Mouse (Mus musculus): ENCODE measurements around the gene Ubxn7. TPM values are rescaled to one million over a fixed set of nuclear protein-coding genes. Genes with fewer than 3 reads are reported as not detected.
A peak's percentile ranks its signal among the peaks of the same experiment; 100 is the strongest.

Ubxn7 gene
- total and polyA plus RNA-seq, 2 experiments from 2014 or later, result 12.1 to 27.1 TPM

DNA sequence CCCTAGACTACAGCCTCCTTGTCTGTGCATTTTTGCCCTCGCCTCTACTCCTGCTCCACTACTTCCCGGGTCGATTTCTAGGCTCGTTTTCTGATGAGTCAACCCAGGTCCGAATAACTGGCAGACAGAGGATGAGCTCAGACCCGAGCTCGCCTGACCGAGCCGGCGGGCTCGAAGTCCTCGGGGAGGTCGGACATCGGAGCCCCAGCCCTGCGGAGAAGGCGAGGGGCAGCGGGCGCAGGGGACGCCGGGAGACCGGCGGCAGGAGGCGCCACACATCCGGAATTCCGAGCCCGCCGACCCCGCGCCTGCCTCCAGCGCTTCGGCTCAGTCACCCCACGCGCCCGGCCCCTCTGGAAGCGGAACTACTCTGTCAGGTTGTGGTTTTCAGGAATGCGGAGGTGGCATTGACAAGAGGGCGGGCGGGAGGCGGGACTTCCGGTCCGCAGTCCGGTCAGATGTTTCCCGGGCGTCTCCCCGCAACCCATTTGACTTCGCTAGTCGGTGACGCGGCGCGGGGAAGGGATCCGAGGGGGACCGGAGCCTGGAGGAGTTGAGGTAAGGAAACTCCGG lies 98.5 kb downstream of the Ubxn7 start, which contains the start of gene Pcyt1a:
Pcyt1a (plus strand) TSS at position 448 of the 573 bp plus-strand sequence.
- 1% methylated on average over 54 of the region's 54 CpGs for WGBS
- Histone ChIP-seq H3K27me3 (ENCODE audit: insufficient read depth, low read length) (no peaks in the 10 kb centered on the region), H3K27ac (peak within 1 kb of the TSS; percentile 90)

DNA sequence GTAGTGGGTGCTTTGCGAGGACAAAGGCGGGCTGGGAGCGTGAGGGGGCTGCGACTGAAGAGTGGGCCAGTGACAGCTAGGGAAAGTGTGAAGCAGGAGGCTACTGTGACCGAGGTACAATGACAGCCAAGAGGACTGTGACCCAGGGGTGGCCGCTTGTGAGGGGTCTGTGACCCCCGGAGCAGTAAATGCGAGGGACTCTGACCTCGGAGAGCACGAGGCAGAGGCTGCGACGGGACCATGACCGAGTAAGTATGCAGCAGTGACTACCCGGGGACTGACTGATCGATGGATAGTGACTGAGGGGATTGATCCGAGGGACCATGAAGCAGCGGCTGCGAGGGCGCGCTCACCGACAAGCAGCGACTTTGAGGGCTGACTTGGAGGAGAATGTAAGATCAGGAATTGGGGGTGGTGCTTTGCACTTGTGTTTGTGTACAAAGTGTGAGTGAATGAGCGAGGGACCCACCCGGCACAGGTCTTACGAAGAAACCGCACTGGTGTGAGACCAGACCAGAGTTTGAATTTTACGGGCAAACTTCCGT lies 99.1 kb downstream of the Ubxn7 start:
- DNase-seq (ENCODE audit: low spot score) (peak; percentile 21), ATAC-seq (no peak; the same call in 1 of the 2 replicates)
- Histone ChIP-seq H3K4me2 (ENCODE audit: low read depth, low read length) (peak overlapping the region; percentile 67), H3K9me3 (ENCODE audit: low read length) (no peaks in the 10 kb centered on the region), H3K27me3 (ENCODE audit: insufficient read depth, low read length) (no peaks in the 10 kb centered on the region), H3K4me3 (ENCODE audit: low read length) (peak overlapping the region; percentile 46), H3K9ac (replicated peaks; ENCODE audit: low read length) (peak overlapping the region; percentile 57), H3K36me3 (ENCODE audit: insufficient read depth, low read length) (no peaks in the 10 kb centered on the region), H3K4me1 (ENCODE audit: insufficient read depth, low read length) (peaks cover 9% of the 10 kb centered on the region), H3K27ac (peak overlapping the region; percentile 90)
- no peak for TF ChIP-seq CTCF (IDR thresholded peaks at IDR 0.05; ENCODE audit: low read depth)
- 1% methylated on average over 28 of the region's 28 CpGs for WGBS

More for the DNA sequence above, 98.5 kb downstream of the Ubxn7 start, which contains the start of gene Pcyt1a:
- peak within 1 kb of the TSS; percentile 67 for H3K4me2 ChIP-seq (ENCODE audit: low read depth, low read length)
- no peak; the same call in 1 of the 2 replicates for TF ChIP-seq CTCF (IDR thresholded peaks at IDR 0.05; ENCODE audit: low read depth)
- peak within 1 kb of the TSS; percentile 46 for H3K4me3 ChIP-seq (ENCODE audit: low read length)
- ATAC-seq (peak; percentile 99), DNase-seq (ENCODE audit: low spot score) (peak; percentile 96)
- H3K9ac ChIP-seq (replicated peaks; ENCODE audit: low read length), result peak within 1 kb of the TSS; percentile 57
- no peaks in the 10 kb centered on the region for H3K36me3 ChIP-seq (ENCODE audit: insufficient read depth, low read length)
- peaks cover 9% of the 10 kb centered on the region for H3K4me1 ChIP-seq (ENCODE audit: insufficient read depth, low read length)
- H3K9me3 ChIP-seq (ENCODE audit: low read length), result no peaks in the 10 kb centered on the region

DNA sequence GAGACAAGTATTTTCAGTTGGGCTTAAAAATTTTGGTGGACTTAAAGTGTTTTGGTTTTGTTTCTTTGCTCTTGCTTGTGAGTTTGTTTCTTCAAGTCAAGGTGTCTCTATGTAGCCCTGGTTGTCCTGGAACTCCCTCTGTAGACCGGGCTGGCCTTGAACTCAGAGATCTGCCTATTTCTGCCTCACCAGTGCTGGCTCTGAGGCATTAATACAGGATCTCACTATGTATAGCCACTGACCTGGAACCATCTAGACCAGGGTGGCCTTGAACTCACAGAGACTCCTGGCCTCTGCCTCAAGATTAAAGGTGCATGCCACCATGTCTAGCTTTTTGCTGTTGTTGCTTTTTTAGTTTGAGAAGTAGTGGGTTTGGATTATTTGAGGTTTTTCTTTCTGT lies 99.9 kb downstream of the Ubxn7 start:
- no peak for TF ChIP-seq CTCF (IDR thresholded peaks at IDR 0.05; ENCODE audit: low read depth)
- Histone ChIP-seq H3K9ac (replicated peaks; ENCODE audit: low read length) (0 out of 2 replicates have a peak overlapping the region, but pooled peaks have one; percentile 57), H3K27ac (no peak overlapping the region), H3K4me3 (ENCODE audit: low read length) (peak overlapping the region; percentile 46), H3K4me2 (ENCODE audit: low read depth, low read length) (peak overlapping the region; percentile 67), H3K36me3 (ENCODE audit: insufficient read depth, low read length) (no peaks in the 10 kb centered on the region), H3K27me3 (ENCODE audit: insufficient read depth, low read length) (no peaks in the 10 kb centered on the region), H3K4me1 (ENCODE audit: insufficient read depth, low read length) (peaks cover 9% of the 10 kb centered on the region), H3K9me3 (ENCODE audit: low read length) (no peaks in the 10 kb centered on the region)
- 81% methylated on average over 1 of the region's 1 CpGs for WGBS
- no peak for DNase-seq (ENCODE audit: low spot score)
- no peak for ATAC-seq

DNA sequence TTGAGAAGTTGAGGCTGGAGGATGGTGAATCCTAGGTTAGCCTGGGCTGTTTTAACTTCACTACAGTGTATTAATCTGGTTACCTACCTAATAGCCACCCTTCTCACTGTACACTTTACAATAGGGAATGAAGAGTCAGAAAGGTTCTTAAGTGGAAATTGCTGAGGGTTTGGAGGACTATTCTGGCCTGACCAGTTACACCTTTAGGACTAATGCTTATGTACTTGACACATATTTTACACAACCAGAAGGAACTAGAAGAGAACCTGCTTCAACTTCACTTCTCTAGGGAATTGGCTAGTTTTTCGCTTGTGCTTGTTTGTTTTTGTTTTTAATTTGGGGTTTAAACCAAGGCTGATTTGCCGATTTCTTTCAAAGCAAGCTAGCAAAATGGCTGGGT lies 101.1 kb downstream of the Ubxn7 start:
- Histone ChIP-seq H3K4me1 (ENCODE audit: insufficient read depth, low read length) (peaks cover 9% of the 10 kb centered on the region), H3K27me3 (ENCODE audit: insufficient read depth, low read length) (no peaks in the 10 kb centered on the region), H3K9ac (replicated peaks; ENCODE audit: low read length) (no peak overlapping the region), H3K27ac (no peak overlapping the region), H3K4me3 (ENCODE audit: low read length) (no peak overlapping the region), H3K36me3 (ENCODE audit: insufficient read depth, low read length) (no peaks in the 10 kb centered on the region), H3K4me2 (ENCODE audit: low read depth, low read length) (no peak overlapping the region), H3K9me3 (ENCODE audit: low read length) (no peaks in the 10 kb centered on the region)
- WGBS, result 84% methylated on average over 2 of the region's 2 CpGs
- TF ChIP-seq CTCF (IDR thresholded peaks at IDR 0.05; ENCODE audit: low read depth), result no peak
- ATAC-seq, result no peak
- DNase-seq (ENCODE audit: low spot score), result no peak

DNA sequence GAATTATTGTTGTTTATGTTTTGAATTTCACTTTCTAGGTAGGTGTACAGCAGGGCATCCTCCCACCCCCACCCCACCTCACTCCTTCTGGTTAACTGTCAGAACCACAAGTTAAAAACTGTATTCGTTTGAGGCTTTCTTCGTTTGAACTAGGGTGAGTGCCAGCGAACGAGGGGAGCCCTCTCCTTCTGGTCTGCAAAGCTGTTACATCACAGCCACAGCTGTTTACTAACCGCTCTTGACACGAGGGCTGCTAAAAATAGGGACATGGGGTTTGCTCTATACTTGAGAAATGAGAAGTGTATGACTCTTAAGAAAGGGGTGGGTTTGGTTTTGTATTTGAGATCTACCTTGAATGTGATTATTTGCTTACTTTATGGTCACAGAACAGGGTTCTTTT lies 102.0 kb downstream of the Ubxn7 start:
- no peak for TF ChIP-seq CTCF (IDR thresholded peaks at IDR 0.05; ENCODE audit: low read depth)
- ATAC-seq (no peak), DNase-seq (ENCODE audit: low spot score) (no peak)
- H3K27ac ChIP-seq, result no peak overlapping the region
- no peaks in the 10 kb centered on the region for H3K27me3 ChIP-seq (ENCODE audit: insufficient read depth, low read length)
- no peak overlapping the region for H3K4me3 ChIP-seq (ENCODE audit: low read length)
- H3K4me2 ChIP-seq (ENCODE audit: low read depth, low read length), result no peak overlapping the region
- peaks cover 9% of the 10 kb centered on the region for H3K4me1 ChIP-seq (ENCODE audit: insufficient read depth, low read length)
- no peaks in the 10 kb centered on the region for H3K9me3 ChIP-seq (ENCODE audit: low read length)
- no peaks in the 10 kb centered on the region for H3K36me3 ChIP-seq (ENCODE audit: insufficient read depth, low read length)
- H3K9ac ChIP-seq (replicated peaks; ENCODE audit: low read length), result no peak overlapping the region
- WGBS, result 61% methylated on average over 6 of the region's 6 CpGs

DNA sequence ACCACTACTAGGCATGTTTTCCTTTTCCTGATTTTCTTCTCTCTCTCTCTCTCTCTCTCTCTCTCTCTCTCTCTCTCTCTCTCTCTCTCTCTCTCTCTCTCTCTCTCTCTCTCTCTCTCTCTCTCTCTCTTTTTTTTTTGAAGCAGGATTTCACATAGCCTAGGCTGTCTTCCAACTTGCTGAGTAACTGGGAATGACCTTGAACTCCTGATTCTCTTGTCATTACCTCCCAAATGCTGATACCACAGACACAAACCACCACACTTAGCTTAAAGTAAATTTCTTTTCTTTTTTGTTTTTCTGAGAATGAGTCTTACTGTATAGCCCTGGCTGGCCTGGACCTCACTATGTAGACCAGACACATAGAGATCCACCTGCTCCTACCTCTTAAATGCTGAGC lies 102.6 kb downstream of the Ubxn7 start:
- Histone ChIP-seq H3K4me1 (ENCODE audit: insufficient read depth, low read length) (peaks cover 9% of the 10 kb centered on the region), H3K4me3 (ENCODE audit: low read length) (no peak overlapping the region), H3K36me3 (ENCODE audit: insufficient read depth, low read length) (no peaks in the 10 kb centered on the region), H3K9ac (replicated peaks; ENCODE audit: low read length) (no peak overlapping the region), H3K27me3 (ENCODE audit: insufficient read depth, low read length) (no peaks in the 10 kb centered on the region), H3K27ac (no peak overlapping the region), H3K9me3 (ENCODE audit: low read length) (no peaks in the 10 kb centered on the region), H3K4me2 (ENCODE audit: low read depth, low read length) (no peak overlapping the region)
- TF ChIP-seq CTCF (IDR thresholded peaks at IDR 0.05; ENCODE audit: low read depth), result no peak
- DNase-seq (ENCODE audit: low spot score) (no peak), ATAC-seq (no peak)

DNA sequence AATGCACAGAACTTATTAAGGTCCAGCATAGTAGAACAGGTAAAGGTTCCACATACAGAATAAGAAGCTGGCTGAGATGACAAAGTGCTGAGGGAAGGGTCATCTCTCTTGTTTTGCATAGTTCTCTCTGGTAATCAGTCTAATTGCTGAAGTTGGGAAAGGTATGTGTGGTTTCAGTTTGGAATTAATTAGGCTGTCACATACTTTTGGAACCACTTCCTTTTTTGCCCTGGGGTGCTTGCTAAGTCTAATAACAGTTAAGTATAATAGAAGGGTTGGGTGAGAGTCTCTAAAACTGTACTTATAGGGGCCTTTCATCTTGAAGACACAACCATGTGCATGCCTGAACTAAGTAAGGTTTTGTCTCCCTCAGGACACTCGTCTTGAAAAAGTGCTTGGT lies 104.6 kb downstream of the Ubxn7 start:
- ATAC-seq (no peak), DNase-seq (ENCODE audit: low spot score) (no peak)
- TF ChIP-seq CTCF (IDR thresholded peaks at IDR 0.05; ENCODE audit: low read depth), result no peak
- Histone ChIP-seq H3K36me3 (ENCODE audit: insufficient read depth, low read length) (no peaks in the 10 kb centered on the region), H3K9ac (replicated peaks; ENCODE audit: low read length) (no peak overlapping the region), H3K4me1 (ENCODE audit: insufficient read depth, low read length) (peaks cover 6% of the 10 kb centered on the region), H3K27me3 (ENCODE audit: insufficient read depth, low read length) (no peaks in the 10 kb centered on the region), H3K4me3 (ENCODE audit: low read length) (no peak overlapping the region), H3K4me2 (ENCODE audit: low read depth, low read length) (no peak overlapping the region), H3K9me3 (ENCODE audit: low read length) (no peaks in the 10 kb centered on the region), H3K27ac (no peak overlapping the region)
- WGBS, result 80% methylated on average over 1 of the region's 1 CpGs
